Mouse (Mus musculus) midbrain, postnatal 0 days (tissue): Measurements from ENCODE around the gene Awat2. TPM values are rescaled to one million over a fixed set of nuclear protein-coding genes. Genes with fewer than 3 reads are reported as not detected.

ENCODE experiments used
- ATAC-seq: fragments of 200-750 bp; cut with Nextera tagmentation; 2 replicates; pipeline ENCODE4 v1.8.0; 2017; ENCODE audit warnings: moderate number of reproducible peaks, mild to moderate bottlenecking, moderate TSS enrichment, moderate library complexity; ENCODE audit not compliant: low FRiP score
- DNase-seq: peaks from one replicate; pipeline ENCODE4 v3.0.0-alpha.2; 2015; ENCODE audit warnings: low spot score
- H3K27ac ChIP-seq: fragments of 300-500 bp; sonication (generic); 2 replicates; pipeline ENCODE4 v1.5.1; 2014; ENCODE audit warnings: low read depth, mild to moderate bottlenecking, low read length, mixed read lengths
- H3K27me3 ChIP-seq: fragments of 300-500 bp; sonication (generic); 2 replicates; pipeline ENCODE4 v1.6.1; 2014; ENCODE audit warnings: low read length, control low read depth, mixed read lengths; ENCODE audit not compliant: insufficient read depth
- H3K36me3 ChIP-seq: fragments of 300-500 bp; sonication (generic); 2 replicates; pipeline ENCODE4 v1.6.1; 2014; ENCODE audit warnings: low read length, control low read depth, mixed read lengths; ENCODE audit not compliant: insufficient read depth
- H3K4me1 ChIP-seq: fragments of 300-500 bp; sonication (generic); 2 replicates; pipeline ENCODE4 v1.6.1; 2014; ENCODE audit warnings: mild to moderate bottlenecking, control low read depth, antibody characterized with exemption, low read length, mixed read lengths; ENCODE audit not compliant: insufficient read depth
- H3K4me2 ChIP-seq: fragments of 300-500 bp; sonication (generic); 2 replicates; pipeline ENCODE4 v1.6.1; 2014; ENCODE audit warnings: low read depth, mild to moderate bottlenecking, low read length, mixed read lengths; ENCODE audit not compliant: poor library complexity, severe bottlenecking
- H3K4me3 ChIP-seq: fragments of 300-500 bp; sonication (generic); 2 replicates; pipeline ENCODE4 v1.5.1; 2014; ENCODE audit warnings: low read depth, mild to moderate bottlenecking, low read length, moderate library complexity
- H3K9ac ChIP-seq: fragments of 300-500 bp; sonication (generic); replicated peaks from 2 replicates; pipeline ENCODE4 v1.6.1; 2014; ENCODE audit warnings: mild to moderate bottlenecking, low read length, moderate library complexity, mixed read lengths; ENCODE audit not compliant: poor library complexity, severe bottlenecking
- H3K9me3 ChIP-seq: fragments of 300-500 bp; sonication (generic); 2 replicates; pipeline ENCODE4 v1.6.1; 2016; ENCODE audit warnings: low read length, control low read depth
- CTCF ChIP-seq: IDR thresholded peaks from 2 replicates; pipeline ENCODE4 v1.5.1; 2016; ENCODE audit warnings: antibody characterized with exemption, mild to moderate bottlenecking
- WGBS: fragments of 180-500 bp; shearing (Covaris S2); extraction: QIAGEN DNeasy Blood & Tissue Kit; methylation state at CpG from one replicate; pipeline ENCODE4 v1.1.7; 2014; 5-methylcytosine and 5-hydroxymethylcytosine counted together
- microRNA counts: library from miRNA; unstranded; fragments of <30 nt; microRNA quantifications from one replicate; lab custom pipeline; 2015
- microRNA-seq: library from miRNA; unstranded; fragments of <30 nt; microRNA quantifications from one replicate; pipeline ENCODE4, GENCODE M21; 2016; ENCODE audit warnings: borderline number of aligned reads
- polyA plus RNA-seq: library from polyadenylated mRNA; unstranded; fragments of >200 nt; fragmentation: Nextera tagmentation; extraction: Ambion mirVana; gene quantifications from 2 replicates; pipeline ENCODE4 v1.2.1, GENCODE M21; 2015
- total RNA-seq: library from RNA; depleted of rRNA; stranded (reverse); fragments of >200 nt; gene quantifications from 2 replicates; pipeline ENCODE4 v1.2.3, GENCODE M21; 2014; rRNA removed

Awat2 gene
- total and polyA plus RNA-seq, 2 experiments from 2014 or later: not detected

GRCm38 (mm10) chrX:100395026-100395425 lies 47.5 kb downstream of the Awat2 start:
- H3K27ac ChIP-seq: no peak overlapping the region
- 87% methylated on average over 8 of the region's 8 CpGs for WGBS
- DNase-seq: no peak

GRCm38 (mm10) chrX:100394223-100394861 lies 48.2 kb downstream of the Awat2 start:
- Histone ChIP-seq H3K9ac (no peak overlapping the region), H3K4me2 (no peak overlapping the region), H3K9me3 (no peaks in the 10 kb centered on the region), H3K27ac (no peak overlapping the region), H3K36me3 (no peaks in the 10 kb centered on the region), H3K4me1 (no peaks in the 10 kb centered on the region), H3K27me3 (peaks cover 4% of the 10 kb centered on the region; the same call in 1 of the 2 replicates), H3K4me3 (no peak overlapping the region)
- ATAC-seq (peak; percentile 55; the same call in 1 of the 2 replicates), DNase-seq (peak; percentile 47)
- TF ChIP-seq CTCF: peak; percentile 59
- WGBS: 62% methylated on average over 7 of the region's 7 CpGs

More at GRCm38 (mm10) chrX:100395026-100395425, 47.5 kb downstream of the Awat2 start:
- Histone ChIP-seq H3K4me1 (no peaks in the 10 kb centered on the region), H3K9ac (no peak overlapping the region), H3K4me2 (no peak overlapping the region), H3K4me3 (no peak overlapping the region), H3K36me3 (no peaks in the 10 kb centered on the region), H3K9me3 (no peaks in the 10 kb centered on the region), H3K27me3 (peaks cover 4% of the 10 kb centered on the region; the same call in 1 of the 2 replicates)
- TF ChIP-seq CTCF: peak; percentile 32; the same call in 1 of the 2 replicates
- no peak for ATAC-seq

DNA sequence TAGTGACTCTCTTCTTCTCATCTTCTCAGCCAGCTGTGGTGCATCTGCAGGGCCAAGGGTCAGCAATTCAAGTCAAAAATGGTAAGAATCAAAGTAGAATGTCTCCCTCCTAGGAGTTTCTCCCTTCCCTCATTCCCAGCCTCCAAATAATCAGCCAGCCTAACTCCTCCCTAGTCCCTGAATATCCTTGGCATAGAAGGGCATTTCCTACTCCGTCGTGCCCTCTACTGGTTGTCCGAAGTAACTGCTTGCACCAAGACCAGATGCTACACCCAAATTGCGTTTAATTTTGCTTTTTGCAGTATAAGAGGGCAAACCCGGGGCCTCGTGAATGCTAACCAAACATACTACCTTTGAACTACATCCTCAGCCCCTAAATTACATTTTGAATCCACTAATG lies 50.2 kb downstream of the Awat2 start:
- H3K4me1 ChIP-seq: no peaks in the 10 kb centered on the region
- no peaks in the 10 kb centered on the region for H3K36me3 ChIP-seq
- H3K27me3 ChIP-seq: peaks cover 4% of the 10 kb centered on the region; the same call in 1 of the 2 replicates
- no peak overlapping the region for H3K4me3 ChIP-seq
- H3K9me3 ChIP-seq: no peaks in the 10 kb centered on the region
- WGBS: 37% methylated on average over 6 of the region's 6 CpGs
- DNase-seq (peak; percentile 62), ATAC-seq (no peak)
- H3K9ac ChIP-seq: no peak overlapping the region
- no peak overlapping the region for H3K27ac ChIP-seq
- TF ChIP-seq CTCF: peak; percentile 78
- no peak overlapping the region for H3K4me2 ChIP-seq

DNA sequence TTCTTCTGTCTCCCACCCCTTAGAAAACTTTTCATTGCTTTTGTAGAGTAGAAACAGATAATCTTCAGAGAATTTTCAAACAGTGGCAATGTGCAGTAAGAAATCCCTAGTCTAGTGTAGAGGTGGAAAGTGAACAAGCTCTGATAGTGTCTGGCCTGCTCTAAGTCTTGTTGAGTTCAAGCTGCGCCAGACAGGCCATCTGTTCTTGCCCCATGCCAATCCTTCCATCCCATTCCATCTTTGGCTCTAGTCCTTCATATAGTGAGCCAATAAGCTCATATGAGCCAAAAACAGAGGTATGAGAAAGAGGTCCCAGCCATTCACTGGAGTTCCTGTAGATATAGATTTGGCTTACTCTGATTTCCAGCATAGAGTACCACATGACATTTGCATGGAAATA lies 52.6 kb downstream of the Awat2 start:
- Histone ChIP-seq H3K36me3 (no peaks in the 10 kb centered on the region), H3K27ac (no peak overlapping the region), H3K4me2 (no peak overlapping the region), H3K4me3 (no peak overlapping the region), H3K9ac (no peak overlapping the region), H3K27me3 (peaks cover 4% of the 10 kb centered on the region; the same call in 1 of the 2 replicates), H3K9me3 (no peaks in the 10 kb centered on the region), H3K4me1 (no peaks in the 10 kb centered on the region)
- no peak for TF ChIP-seq CTCF
- no peak for ATAC-seq
- peak; percentile 22 for DNase-seq
- 84% methylated on average over 1 of the region's 1 CpGs for WGBS

- Histone ChIP-seq H3K9ac (no peak overlapping the region), H3K27ac (no peak overlapping the region), H3K9me3 (no peaks in the 10 kb centered on the region), H3K4me2 (no peak overlapping the region), H3K4me1 (no peaks in the 10 kb centered on the region), H3K4me3 (no peak overlapping the region), H3K36me3 (no peaks in the 10 kb centered on the region), H3K27me3 (0 out of 2 replicates have a peak, but pooled peaks cover 3% of the 10 kb centered on the region)
- no peak for TF ChIP-seq CTCF
- DNase-seq (no peak), ATAC-seq (no peak)
- WGBS: 80% methylated on average over 2 of the region's 2 CpGs
Observed at GRCm38 (mm10) chrX:100356974-100357373, 85.5 kb downstream of the Awat2 start.

MicroRNA genes within 50 kb of the gene (microRNA counts, 519-probe panel; counts per million panel counts)
- 3,541 counts per million, percentile 76 among the panel's probes with 10 or more counts for microRNA mmu-miR-676 (lab: Ali Mortazavi, UCI)

Small RNAs within 50 kb of the gene (microRNA-seq; reads per million reads assigned to microRNA genes)
- 993 reads per million, percentile 74 among the genes with 10 or more reads in this experiment for gene Mir676

Other genes starting within 250 kb of the Awat2 start
- gene Otud6a, start 13.7 kb downstream of the Awat2 start, total RNA-seq: not detected in 2 replicates
- not detected in 2 replicates for gene Otud6a, start 13.7 kb downstream of the Awat2 start, polyA plus RNA-seq
- gene Igbp1, start 51.6 kb upstream of the Awat2 start, total RNA-seq: 35.3 and 39.6 TPM in 2 replicates
- gene Igbp1, start 51.6 kb upstream of the Awat2 start, polyA plus RNA-seq: 26.0 TPM in 2 replicates
- gene Dgat2l6, start 82.1 kb upstream of the Awat2 start, total RNA-seq: not detected in 2 replicates
- gene Dgat2l6, start 82.1 kb upstream of the Awat2 start, polyA plus RNA-seq: not detected in 2 replicates
- gene Awat1, start 129.5 kb upstream of the Awat2 start, total RNA-seq: not detected in 2 replicates
- gene Awat1, start 129.5 kb upstream of the Awat2 start, polyA plus RNA-seq: not detected in 2 replicates
- 0.11 TPM in 1 of 2 replicates, not detected in the other for gene P2ry4, start 152.2 kb upstream of the Awat2 start, total RNA-seq
- not detected in 2 replicates for gene P2ry4, start 152.2 kb upstream of the Awat2 start, polyA plus RNA-seq
- gene Arr3, start 162.8 kb upstream of the Awat2 start, total RNA-seq: not detected in 2 replicates
- 0.15 and 0.20 TPM in 2 replicates for gene Arr3, start 162.8 kb upstream of the Awat2 start, polyA plus RNA-seq
- 2.1 and 3.9 TPM in 2 replicates for gene Kif4, start 183.0 kb upstream of the Awat2 start, total RNA-seq
- 1.3 and 1.6 TPM in 2 replicates for gene Kif4, start 183.0 kb upstream of the Awat2 start, polyA plus RNA-seq
- 25.3 and 27.7 TPM in 2 replicates for gene Pdzd11, start 183.9 kb upstream of the Awat2 start, total RNA-seq
- gene Pdzd11, start 183.9 kb upstream of the Awat2 start, polyA plus RNA-seq: 68.9 and 76.1 TPM in 2 replicates